Mouse (Mus musculus) embryonic facial prominence, embryonic 12.5 days (tissue): Measurements from ENCODE around the gene Arvcf. TPM values are rescaled to one million over a fixed set of nuclear protein-coding genes. Genes with fewer than 3 reads are reported as not detected.

Experiments
- ATAC-seq: fragments of 200-750 bp; cut with Nextera tagmentation; 2 replicates; pipeline ENCODE4 v1.8.0; 2017; ENCODE audit not compliant: insufficient number of reproducible peaks, insufficient read depth, low FRiP score, low TSS enrichment
- H3K27ac ChIP-seq: fragments of 300-500 bp; sonication (generic); 2 replicates; pipeline ENCODE4 v1.5.1; 2016; ENCODE audit warnings: mild to moderate bottlenecking
- H3K27me3 ChIP-seq: fragments of 300-500 bp; sonication (generic); 2 replicates; pipeline ENCODE4 v1.6.1; 2016; ENCODE audit warnings: mild to moderate bottlenecking, moderate library complexity
- H3K36me3 ChIP-seq: fragments of 300-500 bp; sonication (generic); 2 replicates; pipeline ENCODE4 v1.6.1; 2016; ENCODE audit warnings: mild to moderate bottlenecking
- H3K4me1 ChIP-seq: fragments of 300-500 bp; sonication (generic); 2 replicates; pipeline ENCODE4 v1.6.1; 2016
- H3K4me2 ChIP-seq: fragments of 300-500 bp; sonication (generic); replicated peaks from 2 replicates; pipeline ENCODE4 v1.6.1; 2016; ENCODE audit warnings: mild to moderate bottlenecking, moderate library complexity
- H3K4me3 ChIP-seq: fragments of 300-500 bp; sonication (generic); 2 replicates; pipeline ENCODE4 v1.5.1; 2016; ENCODE audit warnings: mild to moderate bottlenecking
- H3K9ac ChIP-seq: fragments of 300-500 bp; sonication (generic); 2 replicates; pipeline ENCODE4 v1.6.1; 2016; ENCODE audit warnings: mild to moderate bottlenecking, moderate library complexity
- H3K9me3 ChIP-seq: fragments of 300-500 bp; sonication (generic); 2 replicates; pipeline ENCODE4 v1.6.1; 2016; ENCODE audit warnings: mild to moderate bottlenecking, moderate library complexity
- WGBS: fragments of 180-500 bp; shearing (Covaris S2); methylation state at CpG from one replicate; pipeline ENCODE4 v1.1.7; 2016; 5-methylcytosine and 5-hydroxymethylcytosine counted together
- microRNA counts: library from miRNA; unstranded; fragments of <30 nt; microRNA quantifications from one replicate; lab custom pipeline; 2017
- microRNA-seq: library from miRNA; unstranded; fragments of <30 nt; microRNA quantifications from one replicate; pipeline ENCODE4, GENCODE M21; 2017
- polyA plus RNA-seq: library from polyadenylated mRNA; unstranded; fragments of >200 nt; fragmentation: Nextera tagmentation; extraction: Ambion mirVana; gene quantifications from 2 replicates; pipeline ENCODE4 v1.2.1, GENCODE M21; 2016

Arvcf gene
- polyA plus RNA-seq, 1 experiment from 2014 or later = 44.4 TPM

GRCm38 (mm10) chr16:18448104-18448503 is 100.1 kb downstream of the Arvcf start:
- Histone ChIP-seq H3K27ac (0 out of 2 replicates have a peak overlapping the region, but pooled peaks have one; percentile 36), H3K9me3 (no peaks in the 10 kb centered on the region), H3K9ac (no peak overlapping the region), H3K4me1 (peaks cover 10% of the 10 kb centered on the region; the same call in 1 of the 2 replicates), H3K27me3 (no peaks in the 10 kb centered on the region), H3K4me2 (no peak overlapping the region), H3K4me3 (no peak overlapping the region), H3K36me3 (no peaks in the 10 kb centered on the region)
- WGBS = 57% methylated on average over 6 of the region's 6 CpGs
- no peak for ATAC-seq

GRCm38 (mm10) chr16:18449005-18449404 is 101.0 kb downstream of the Arvcf start:
- Histone ChIP-seq H3K27me3 (no peaks in the 10 kb centered on the region), H3K27ac (no peak overlapping the region), H3K36me3 (no peaks in the 10 kb centered on the region), H3K9ac (no peak overlapping the region), H3K9me3 (no peaks in the 10 kb centered on the region), H3K4me2 (no peak overlapping the region), H3K4me1 (peaks cover 10% of the 10 kb centered on the region; the same call in 1 of the 2 replicates), H3K4me3 (no peak overlapping the region)
- 99% methylated on average over 4 of the region's 4 CpGs for WGBS
- ATAC-seq = no peak

- Histone ChIP-seq H3K36me3 (no peaks in the 10 kb centered on the region), H3K27ac (0 out of 2 replicates have a peak overlapping the region, but pooled peaks have one; percentile 7), H3K27me3 (no peaks in the 10 kb centered on the region), H3K4me2 (no peak overlapping the region), H3K4me1 (peaks cover 10% of the 10 kb centered on the region; the same call in 1 of the 2 replicates), H3K4me3 (no peak overlapping the region), H3K9me3 (no peaks in the 10 kb centered on the region), H3K9ac (no peak overlapping the region)
- WGBS = 42% methylated on average over 9 of the region's 9 CpGs
- ATAC-seq = no peak
Observed at GRCm38 (mm10) chr16:18451486-18452181, 103.7 kb downstream of the Arvcf start.

DNA sequence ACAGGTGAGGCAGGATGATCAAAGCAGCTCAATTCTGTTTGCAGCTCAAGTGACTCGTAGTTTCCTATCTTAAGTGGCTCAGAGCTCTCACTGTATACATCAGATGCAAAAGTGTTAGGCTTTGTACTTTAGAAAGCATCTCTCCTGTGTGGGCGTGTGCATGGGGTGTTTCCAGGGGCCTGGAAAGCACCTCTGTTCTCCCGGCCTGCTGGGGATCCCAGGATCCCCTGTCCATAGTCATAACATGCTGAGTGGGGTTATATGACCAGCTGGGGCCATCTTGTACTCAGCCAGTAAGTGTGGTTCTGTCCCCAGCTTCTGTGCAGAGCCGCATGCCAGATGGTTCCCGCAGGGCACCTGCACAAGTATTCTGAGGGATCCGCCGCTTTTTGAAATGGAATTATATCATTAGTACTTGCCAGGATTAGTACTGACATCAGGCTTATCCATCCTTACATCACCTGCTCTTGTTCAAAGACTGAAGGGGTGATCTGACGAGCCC is 104.4 kb downstream of the Arvcf start:
- H3K27ac ChIP-seq = 0 out of 2 replicates have a peak overlapping the region, but pooled peaks have one; percentile 7
- H3K4me3 ChIP-seq = no peak overlapping the region
- no peak for ATAC-seq
- H3K27me3 ChIP-seq = no peaks in the 10 kb centered on the region
- 75% methylated on average over 8 of the region's 8 CpGs for WGBS
- no peaks in the 10 kb centered on the region for H3K9me3 ChIP-seq
- no peak overlapping the region for H3K4me2 ChIP-seq
- no peak overlapping the region for H3K9ac ChIP-seq
- no peaks in the 10 kb centered on the region for H3K36me3 ChIP-seq
- peaks cover 10% of the 10 kb centered on the region; the same call in 1 of the 2 replicates for H3K4me1 ChIP-seq

DNA sequence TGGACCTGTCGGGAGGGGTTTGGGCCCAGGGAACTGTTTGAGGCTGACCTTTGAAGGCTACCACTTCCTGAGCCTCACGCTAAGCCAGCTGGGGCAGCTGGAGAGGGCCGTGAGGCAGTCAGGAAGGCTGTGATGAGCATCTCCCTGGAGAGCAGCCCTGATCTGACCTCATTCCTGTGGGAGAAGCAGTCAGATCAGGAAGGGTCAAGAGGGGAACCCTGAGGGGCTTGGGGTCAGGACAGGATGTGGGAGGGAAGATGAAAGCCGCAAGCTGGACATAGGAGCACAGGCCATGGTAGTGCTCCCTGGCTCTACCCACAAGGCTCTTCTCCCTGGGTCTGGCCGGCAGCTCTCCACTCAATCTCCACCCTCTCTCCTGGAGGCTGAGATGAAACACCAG is 105.9 kb downstream of the Arvcf start:
- no peak overlapping the region for H3K27ac ChIP-seq

DNA sequence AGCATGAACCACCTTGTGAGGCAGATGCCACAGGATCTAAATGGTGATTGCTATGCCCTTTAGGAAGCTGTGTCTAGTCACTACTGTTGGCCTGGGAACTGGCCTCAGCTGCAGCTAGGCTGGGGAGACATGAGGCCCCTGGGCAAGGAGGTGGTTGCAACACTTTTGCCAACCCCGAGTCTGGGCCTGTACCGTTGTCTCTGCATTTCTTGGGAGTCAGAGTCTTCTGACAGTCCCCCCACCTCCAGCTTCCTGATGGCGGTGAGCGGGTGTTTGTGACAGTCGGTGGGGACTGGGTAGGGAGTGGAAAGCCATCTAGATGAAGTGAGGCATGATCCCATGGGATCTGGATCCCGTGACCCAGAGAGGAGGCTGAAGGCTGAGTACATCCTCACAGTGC is 107.4 kb downstream of the Arvcf start:
- Histone ChIP-seq H3K9ac (no peak overlapping the region), H3K27me3 (no peaks in the 10 kb centered on the region), H3K4me1 (peaks cover 24% of the 10 kb centered on the region), H3K4me2 (no peak overlapping the region), H3K4me3 (no peak overlapping the region), H3K27ac (no peak overlapping the region), H3K36me3 (no peaks in the 10 kb centered on the region), H3K9me3 (no peaks in the 10 kb centered on the region)
- no peak for ATAC-seq
- WGBS = 82% methylated on average over 6 of the region's 6 CpGs

More for the DNA sequence above, 105.9 kb downstream of the Arvcf start:
- WGBS = 30% methylated on average over 5 of the region's 5 CpGs
- Histone ChIP-seq H3K4me2 (no peak overlapping the region), H3K9me3 (no peaks in the 10 kb centered on the region), H3K4me1 (peaks cover 8% of the 10 kb centered on the region), H3K9ac (no peak overlapping the region), H3K4me3 (no peak overlapping the region), H3K27me3 (no peaks in the 10 kb centered on the region), H3K36me3 (no peaks in the 10 kb centered on the region)
- no peak for ATAC-seq

MicroRNAs encoded within 50 kb of the gene (microRNA counts, 519-probe panel; counts per million panel counts)
- microRNA mmu-miR-185 (lab: Ali Mortazavi, UCI) = 3,424 counts per million, percentile 73 among the panel's probes with 10 or more counts

Small RNA genes within 50 kb of the gene (microRNA-seq; reads per million reads assigned to microRNA genes)
- not detected for gene Gm26219
- 247 reads per million, percentile 64 among the genes with 10 or more reads in this experiment for gene Mir185

Other genes starting within 250 kb of the Arvcf start
- 3.1 and 3.4 TPM in 2 replicates for gene Rtn4r, start 220.5 kb upstream of the Arvcf start, polyA plus RNA-seq
- gene Ccdc188, start 130.3 kb upstream of the Arvcf start, polyA plus RNA-seq = not detected in 2 replicates
- gene Zdhhc8, start 113.0 kb upstream of the Arvcf start, polyA plus RNA-seq = 19.9 and 23.0 TPM in 2 replicates
- gene Trmt2a, start 99.5 kb upstream of the Arvcf start, polyA plus RNA-seq = 109 and 115 TPM in 2 replicates
- 754 and 814 TPM in 2 replicates for gene Ranbp1, start 99.5 kb upstream of the Arvcf start, polyA plus RNA-seq
- gene Gm49776, start 89.9 kb upstream of the Arvcf start, polyA plus RNA-seq = 2.1 and 2.3 TPM in 2 replicates
- 40.1 and 40.2 TPM in 2 replicates for gene Dgcr8, start 58.9 kb upstream of the Arvcf start, polyA plus RNA-seq
- 22.5 and 30.1 TPM in 2 replicates for gene Tango2, start 79 bp upstream of the Arvcf start, polyA plus RNA-seq
- 15.7 and 19.8 TPM in 2 replicates for gene Txnrd2, start 78.2 kb downstream of the Arvcf start, polyA plus RNA-seq
- gene Comt, start 78.7 kb downstream of the Arvcf start, polyA plus RNA-seq = 56.1 and 59.7 TPM in 2 replicates
- gene Gnb1l, start 150.5 kb downstream of the Arvcf start, polyA plus RNA-seq = 16.9 and 17.5 TPM in 2 replicates
- gene Rtl10, start 150.7 kb downstream of the Arvcf start, polyA plus RNA-seq = 4.1 and 4.2 TPM in 2 replicates
- 19.6 and 21.9 TPM in 2 replicates for gene Tbx1, start 242.5 kb downstream of the Arvcf start, polyA plus RNA-seq